Mouse (Mus musculus): ENCODE data around the gene Hnrnph3.

Gene Hnrnph3

DNA sequence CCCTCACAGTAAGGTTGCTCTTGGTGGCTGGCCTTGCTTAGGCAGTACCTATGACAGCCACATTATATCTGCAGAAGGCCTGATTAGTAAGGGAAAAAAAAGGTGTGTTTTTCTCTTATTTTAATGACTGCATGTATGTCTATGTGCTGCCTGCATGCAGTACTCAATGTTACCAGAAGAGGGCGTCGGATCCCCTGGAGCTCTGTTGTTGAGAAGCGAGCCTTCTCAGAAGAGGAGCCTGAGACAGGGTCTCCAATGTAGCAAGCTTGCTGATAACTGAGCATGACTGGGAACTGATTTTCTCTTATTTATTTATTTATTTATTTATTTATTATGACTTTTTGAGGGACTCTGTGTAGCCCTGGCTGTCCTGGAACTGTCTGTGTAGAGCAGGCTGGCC is 36.7 kb downstream of the Hnrnph3 start:
- DNase-seq (ENCODE audit: low spot score in 2 of 2): no peak

- no peak for DNase-seq (ENCODE audit: low spot score in 2 of 2)
These were observed 39.5 kb downstream of the Hnrnph3 start for GRCm38 (mm10) chr10:62984495-62984894.

DNA sequence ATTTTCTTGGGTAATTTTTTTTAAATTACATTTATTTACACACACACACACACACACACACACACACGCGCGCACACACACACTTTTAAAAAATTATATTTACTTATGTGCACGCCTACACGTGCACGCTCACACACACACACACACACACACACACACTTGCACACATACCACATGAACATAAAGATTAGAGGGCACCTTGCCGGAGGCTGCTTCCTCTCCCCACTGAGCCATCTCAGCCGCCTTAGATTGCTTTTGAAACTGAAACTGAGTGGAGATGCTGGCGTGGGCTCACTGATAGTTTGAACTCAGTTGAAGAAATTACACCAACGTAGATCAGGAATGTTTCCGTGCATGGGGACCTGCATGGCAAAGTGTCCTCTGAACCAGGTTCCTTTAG is 39.9 kb downstream of the Hnrnph3 start:
- DNase-seq (ENCODE audit: low spot score in 2 of 2): no peak

- peak; percentile 58 to 84 for DNase-seq (ENCODE audit: low spot score in 2 of 2)
These were observed 43.7 kb downstream of the Hnrnph3 start, which contains the start of gene Rufy2 for GRCm38 (mm10) chr10:62980039-62980954. TSS of gene Rufy2 (plus strand) at chr10:62980223.

- DNase-seq (ENCODE audit: low spot score in 2 of 2): no peak
These were observed 44.4 kb downstream of the Hnrnph3 start for GRCm38 (mm10) chr10:62979667-62980038.

- peak in 1 of 2 experiments; percentile 13 for DNase-seq (ENCODE audit: low spot score in 2 of 2)
These were observed 52.2 kb downstream of the Hnrnph3 start for GRCm38 (mm10) chr10:62971821-62972220.

GRCm38 (mm10) chr10:62966291-62966690 is 57.7 kb downstream of the Hnrnph3 start:
- DNase-seq (ENCODE audit: low spot score in 2 of 2): no peak

- DNase-seq (ENCODE audit: low spot score in 2 of 2): no peak
These were observed 58.2 kb downstream of the Hnrnph3 start for GRCm38 (mm10) chr10:62965796-62966195.

Data from left cerebral cortex, adult 9 months (tissue).